Mouse (Mus musculus): ENCODE data around the gene Snrnp35. TPM values are rescaled to one million over a fixed set of nuclear protein-coding genes. Genes with fewer than 3 reads are reported as not detected.

Snrnp35 gene
- polyA plus RNA-seq, 1 experiment: 5.9 TPM

GRCm38 (mm10) chr5:124510536-124511050 is 27.7 kb downstream of the Snrnp35 start:
- Histone ChIP-seq H3K27ac (ENCODE audit: insufficient read depth, low read depth, low read length) (no peak overlapping the region), H3K4me3 (ENCODE audit: insufficient read depth, low read depth, low read length) (no peak overlapping the region), H3K27me3 (replicated peaks; ENCODE audit: control insufficient read depth, insufficient read depth, low read length) (no peaks in the 10 kb centered on the region), H3K4me1 (ENCODE audit: control insufficient read depth, insufficient read depth, low read length) (peaks cover 15% of the 10 kb centered on the region; the same call in 1 of the 2 replicates), H3K36me3 (ENCODE audit: control insufficient read depth, insufficient read depth, low read length) (no peaks in the 10 kb centered on the region; the same call in 1 of the 2 replicates)
- TF ChIP-seq CTCF (conservative IDR thresholded peaks at IDR 0.05; ENCODE audit: insufficient read depth, insufficient read length, low read depth, low read length) (no peak), POLR2A (IDR thresholded peaks at IDR 0.05; ENCODE audit: low read depth, low read length) (no peak)
- no peak for DNase-seq
- WGBS: 85% methylated on average over 10 of the region's 10 CpGs

- H3K27me3 ChIP-seq (replicated peaks; ENCODE audit: control insufficient read depth, insufficient read depth, low read length): no peaks in the 10 kb centered on the region
- 82% methylated on average over 5 of the region's 5 CpGs for WGBS
- H3K36me3 ChIP-seq (ENCODE audit: control insufficient read depth, insufficient read depth, low read length): no peaks in the 10 kb centered on the region; the same call in 1 of the 2 replicates
- no peak for DNase-seq
- H3K27ac ChIP-seq (ENCODE audit: insufficient read depth, low read depth, low read length): no peak overlapping the region
- no peaks in the 10 kb centered on the region; the same call in 1 of the 2 replicates for H3K4me1 ChIP-seq (ENCODE audit: control insufficient read depth, insufficient read depth, low read length)
- TF ChIP-seq POLR2A (IDR thresholded peaks at IDR 0.05; ENCODE audit: low read depth, low read length) (no peak), CTCF (conservative IDR thresholded peaks at IDR 0.05; ENCODE audit: insufficient read depth, insufficient read length, low read depth, low read length) (no peak)
- H3K4me3 ChIP-seq (ENCODE audit: insufficient read depth, low read depth, low read length): no peak overlapping the region
Measured at GRCm38 (mm10) chr5:124515789-124516188, 32.9 kb downstream of the Snrnp35 start.

- WGBS: 79% methylated on average over 10 of the region's 10 CpGs
- H3K27ac ChIP-seq (ENCODE audit: insufficient read depth, low read depth, low read length): no peak overlapping the region
- H3K4me1 ChIP-seq (ENCODE audit: control insufficient read depth, insufficient read depth, low read length): no peaks in the 10 kb centered on the region
Measured at GRCm38 (mm10) chr5:124518648-124519047, 35.7 kb downstream of the Snrnp35 start.

GRCm38 (mm10) chr5:124521588-124521987 is 38.7 kb downstream of the Snrnp35 start:
- TF ChIP-seq POLR2A (IDR thresholded peaks at IDR 0.05; ENCODE audit: low read depth, low read length) (no peak), CTCF (conservative IDR thresholded peaks at IDR 0.05; ENCODE audit: insufficient read depth, insufficient read length, low read depth, low read length) (no peak)
- H3K4me1 ChIP-seq (ENCODE audit: control insufficient read depth, insufficient read depth, low read length): no peaks in the 10 kb centered on the region
- 75% methylated on average over 4 of the region's 4 CpGs for WGBS
- H3K27me3 ChIP-seq (replicated peaks; ENCODE audit: control insufficient read depth, insufficient read depth, low read length): no peaks in the 10 kb centered on the region
- H3K4me3 ChIP-seq (ENCODE audit: insufficient read depth, low read depth, low read length): no peak overlapping the region
- H3K36me3 ChIP-seq (ENCODE audit: control insufficient read depth, insufficient read depth, low read length): no peaks in the 10 kb centered on the region
- H3K27ac ChIP-seq (ENCODE audit: insufficient read depth, low read depth, low read length): no peak overlapping the region
- no peak for DNase-seq

More at GRCm38 (mm10) chr5:124518648-124519047, 35.7 kb downstream of the Snrnp35 start:
- H3K36me3 ChIP-seq (ENCODE audit: control insufficient read depth, insufficient read depth, low read length): no peaks in the 10 kb centered on the region; the same call in 1 of the 2 replicates
- no peaks in the 10 kb centered on the region for H3K27me3 ChIP-seq (replicated peaks; ENCODE audit: control insufficient read depth, insufficient read depth, low read length)
- H3K4me3 ChIP-seq (ENCODE audit: insufficient read depth, low read depth, low read length): no peak overlapping the region
- TF ChIP-seq CTCF (conservative IDR thresholded peaks at IDR 0.05; ENCODE audit: insufficient read depth, insufficient read length, low read depth, low read length) (no peak), POLR2A (IDR thresholded peaks at IDR 0.05; ENCODE audit: low read depth, low read length) (no peak)
- DNase-seq: no peak

GRCm38 (mm10) chr5:124523032-124523431 is 40.1 kb downstream of the Snrnp35 start:
- H3K36me3 ChIP-seq (ENCODE audit: control insufficient read depth, insufficient read depth, low read length): no peaks in the 10 kb centered on the region
- no peak overlapping the region for H3K27ac ChIP-seq (ENCODE audit: insufficient read depth, low read depth, low read length)
- no peak for TF ChIP-seq POLR2A (IDR thresholded peaks at IDR 0.05; ENCODE audit: low read depth, low read length)
- peak; percentile 30 for TF ChIP-seq CTCF (conservative IDR thresholded peaks at IDR 0.05; ENCODE audit: insufficient read depth, insufficient read length, low read depth, low read length)
- WGBS: 95% methylated on average over 8 of the region's 8 CpGs
- no peaks in the 10 kb centered on the region for H3K4me1 ChIP-seq (ENCODE audit: control insufficient read depth, insufficient read depth, low read length)
- DNase-seq: no peak
- no peaks in the 10 kb centered on the region for H3K27me3 ChIP-seq (replicated peaks; ENCODE audit: control insufficient read depth, insufficient read depth, low read length)
- no peak overlapping the region for H3K4me3 ChIP-seq (ENCODE audit: insufficient read depth, low read depth, low read length)

GRCm38 (mm10) chr5:124524943-124525342 is 42.0 kb downstream of the Snrnp35 start:
- 81% methylated on average over 5 of the region's 5 CpGs for WGBS
- no peak overlapping the region for H3K4me3 ChIP-seq (ENCODE audit: insufficient read depth, low read depth, low read length)
- H3K4me1 ChIP-seq (ENCODE audit: control insufficient read depth, insufficient read depth, low read length): peaks cover 6% of the 10 kb centered on the region; the same call in 1 of the 2 replicates
- H3K27me3 ChIP-seq (replicated peaks; ENCODE audit: control insufficient read depth, insufficient read depth, low read length): no peaks in the 10 kb centered on the region
- no peak for TF ChIP-seq CTCF (conservative IDR thresholded peaks at IDR 0.05; ENCODE audit: insufficient read depth, insufficient read length, low read depth, low read length)
- no peak for TF ChIP-seq POLR2A (IDR thresholded peaks at IDR 0.05; ENCODE audit: low read depth, low read length)
- H3K36me3 ChIP-seq (ENCODE audit: control insufficient read depth, insufficient read depth, low read length): no peaks in the 10 kb centered on the region
- DNase-seq: no peak
- H3K27ac ChIP-seq (ENCODE audit: insufficient read depth, low read depth, low read length): no peak overlapping the region

- no peak for TF ChIP-seq CTCF (conservative IDR thresholded peaks at IDR 0.05; ENCODE audit: insufficient read depth, insufficient read length, low read depth, low read length)
- WGBS: 58% methylated on average over 4 of the region's 4 CpGs
- H3K27ac ChIP-seq (ENCODE audit: insufficient read depth, low read depth, low read length): peak overlapping the region; percentile 72; the same call in 1 of the 2 replicates
- H3K27me3 ChIP-seq (replicated peaks; ENCODE audit: control insufficient read depth, insufficient read depth, low read length): no peaks in the 10 kb centered on the region
- peak overlapping the region; percentile 20; the same call in 1 of the 2 replicates for H3K4me3 ChIP-seq (ENCODE audit: insufficient read depth, low read depth, low read length)
- peaks cover 9% of the 10 kb centered on the region; the same call in 1 of the 2 replicates for H3K4me1 ChIP-seq (ENCODE audit: control insufficient read depth, insufficient read depth, low read length)
- H3K36me3 ChIP-seq (ENCODE audit: control insufficient read depth, insufficient read depth, low read length): no peaks in the 10 kb centered on the region
- DNase-seq: no peak
Measured at GRCm38 (mm10) chr5:124528351-124528750, 45.4 kb downstream of the Snrnp35 start.

All from kidney, adult 2 months (tissue).